Mouse (Mus musculus) cerebellum, postnatal 10 days (tissue): ENCODE results near the gene Ctbp1.
A peak's percentile ranks its signal among the peaks of the same experiment; 100 is the strongest.

Source experiments
- DNase-seq, 2 experiments: peaks; one replicate each; pipeline ENCODE4 v3.0.0; 2021; ENCODE audit warnings: mixed read lengths in 2 of 2

Ctbp1 gene

DNA sequence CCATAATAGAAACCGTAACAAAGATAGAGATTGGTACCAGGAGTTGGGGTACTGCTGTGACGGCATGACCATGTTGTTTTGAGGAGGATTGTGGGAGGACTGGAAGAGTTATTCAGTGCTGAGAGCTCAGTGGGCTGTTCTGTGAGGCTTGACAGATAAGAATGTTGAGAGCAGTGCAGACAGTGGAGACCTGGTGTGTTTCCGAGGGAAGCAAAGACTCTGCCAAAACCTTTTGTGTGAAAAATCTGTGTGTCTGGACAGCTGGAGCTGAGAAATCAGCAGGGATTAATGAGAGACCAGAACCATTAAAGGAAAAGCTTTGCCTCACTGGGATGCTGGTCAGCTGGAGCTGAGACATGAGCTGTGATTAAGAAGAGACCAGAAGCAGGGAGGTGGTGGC lies 34.9 kb downstream of the Ctbp1 start:
- DNase-seq, result no peak

DNA sequence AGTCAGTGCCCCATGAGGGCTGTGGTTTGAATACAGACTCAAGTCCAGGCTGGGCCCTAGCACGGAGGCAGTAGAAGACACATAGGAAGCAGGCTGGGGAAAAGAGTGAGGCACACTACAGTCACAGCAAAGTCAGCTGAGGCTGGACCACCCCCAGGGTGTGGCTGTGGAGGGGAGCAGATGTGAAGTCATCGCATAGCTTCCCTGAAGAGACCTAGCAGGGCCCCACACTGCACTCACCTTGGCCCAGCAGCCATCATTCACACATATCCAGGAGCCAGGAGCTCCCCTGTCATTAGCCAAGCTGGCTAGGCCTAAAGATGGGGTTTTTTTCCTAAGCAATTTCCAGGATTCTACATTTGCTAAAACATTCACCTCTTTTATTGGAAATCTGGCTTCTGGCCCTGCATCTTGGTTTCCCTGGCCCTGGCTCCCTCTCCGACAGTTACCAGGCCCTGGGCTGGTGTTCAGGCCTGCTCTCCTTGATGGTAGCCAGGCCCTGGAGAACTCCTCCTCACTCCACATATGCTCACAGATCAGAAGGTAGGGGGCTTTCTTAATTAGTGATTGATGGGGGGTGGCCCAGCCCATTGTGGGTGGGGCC lies 35.6 kb downstream of the Ctbp1 start:
- peak; percentile 32 to 51 for DNase-seq

DNA sequence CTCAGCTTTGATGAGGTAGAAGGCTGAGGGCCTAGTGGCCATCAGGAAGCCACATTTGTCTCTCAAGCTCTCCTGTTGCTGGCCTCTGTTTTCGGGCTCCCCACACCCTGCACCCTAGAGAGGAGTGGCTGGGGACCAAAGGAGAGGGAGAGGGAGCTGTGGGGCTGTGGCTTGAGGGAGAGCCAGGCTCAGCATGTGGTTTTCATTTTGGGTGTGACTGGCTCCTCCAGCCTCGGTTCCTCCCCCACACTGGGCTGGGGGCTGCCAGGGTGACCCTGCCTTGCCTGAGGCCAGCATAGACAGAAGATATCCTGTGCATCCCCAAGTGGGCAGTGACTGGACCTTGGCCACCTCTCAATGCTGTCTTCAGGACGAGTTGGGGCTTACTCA lies 36.5 kb downstream of the Ctbp1 start:
- DNase-seq, result no peak

GRCm38 (mm10) chr5:33237600-33238255 lies 37.1 kb downstream of the Ctbp1 start:
- DNase-seq, result peak; percentile 62 to 68

GRCm38 (mm10) chr5:33234391-33235031 lies 40.3 kb downstream of the Ctbp1 start:
- no peak for DNase-seq

DNA sequence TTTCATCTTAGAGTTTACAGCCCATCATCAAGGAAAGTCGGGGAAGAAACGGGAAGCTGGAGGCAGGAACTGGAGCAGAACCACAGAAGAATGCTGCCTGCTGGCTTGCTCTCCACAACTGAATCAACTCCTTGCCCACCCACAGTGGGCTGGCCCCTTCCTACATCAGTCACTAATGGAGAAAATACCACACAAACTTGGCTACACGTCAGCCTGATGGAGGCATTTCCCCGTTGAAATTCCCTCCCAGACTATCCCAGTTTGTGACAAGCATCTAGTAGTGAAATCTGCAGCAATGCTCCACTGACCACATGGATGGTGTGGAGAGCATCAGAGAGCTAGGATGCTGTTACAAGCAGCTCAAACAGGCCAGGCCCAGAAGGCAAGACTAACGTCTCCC lies 42.0 kb downstream of the Ctbp1 start:
- no peak for DNase-seq

DNA sequence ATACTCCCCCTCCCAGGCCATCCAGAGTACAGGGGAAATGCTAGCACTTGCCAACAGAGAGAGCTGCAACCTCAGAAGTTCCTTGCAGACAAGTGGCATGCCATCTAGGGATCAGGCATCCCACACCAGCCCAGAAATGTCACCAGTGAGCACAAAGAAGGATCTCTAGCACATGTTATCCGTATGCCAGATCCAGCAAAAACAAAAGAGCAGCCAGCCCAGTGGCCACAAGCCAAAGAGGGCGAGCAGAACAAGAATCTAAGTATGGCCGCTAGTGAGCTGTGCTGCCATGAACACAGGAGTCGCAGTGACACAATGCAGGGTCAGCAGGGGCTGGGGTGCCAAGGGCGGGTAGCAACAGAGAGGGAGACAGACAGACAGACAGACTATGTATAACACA lies 44.5 kb downstream of the Ctbp1 start:
- peak; percentile 59 to 69 for DNase-seq

DNA sequence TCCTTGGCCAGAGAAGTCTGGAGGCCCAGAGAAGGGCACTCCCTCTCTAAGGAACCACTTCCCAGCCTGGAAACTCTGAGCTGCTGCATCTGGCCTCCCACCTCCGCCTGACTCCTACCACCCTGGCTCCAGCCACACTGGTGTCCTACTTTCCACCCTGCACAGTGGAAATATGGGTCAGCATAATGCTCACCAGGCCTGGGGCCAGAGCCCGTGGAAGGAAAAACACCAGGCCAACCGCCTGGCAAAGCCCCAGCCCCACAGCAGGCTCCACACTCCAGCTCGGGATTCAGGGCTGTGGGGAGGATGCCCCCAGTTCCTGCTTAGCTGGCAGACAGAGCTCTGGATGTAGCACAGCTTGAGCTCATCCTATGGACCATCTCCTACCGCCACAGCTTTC lies 46.4 kb downstream of the Ctbp1 start:
- peak; percentile 70 to 80 for DNase-seq

- no peak for DNase-seq
These were observed 49.1 kb downstream of the Ctbp1 start for GRCm38 (mm10) chr5:33225673-33226072.

DNA sequence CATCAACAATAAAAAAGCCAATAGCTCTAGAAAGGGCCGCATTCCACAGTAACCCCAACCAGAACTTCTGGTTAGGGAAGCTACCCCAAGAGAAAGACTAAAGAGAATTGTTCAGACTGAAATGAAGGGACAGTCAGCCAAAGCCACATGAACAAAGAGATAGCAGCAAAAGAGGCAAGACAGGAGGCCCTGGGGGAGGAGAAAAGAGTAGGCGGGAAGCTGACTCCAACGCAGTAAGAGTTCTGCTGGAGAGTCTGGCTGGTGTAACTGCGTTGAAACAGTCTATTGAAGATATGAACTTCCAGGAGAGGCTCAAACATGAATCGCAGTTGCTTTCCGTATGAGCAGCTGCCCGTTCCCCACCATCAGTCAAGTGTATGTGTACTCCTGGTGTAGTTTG lies 50.3 kb downstream of the Ctbp1 start:
- no peak for DNase-seq

- no peak for DNase-seq
These were observed 51.7 kb downstream of the Ctbp1 start for GRCm38 (mm10) chr5:33222841-33223744.

- DNase-seq, result no peak
These were observed 52.4 kb downstream of the Ctbp1 start for GRCm38 (mm10) chr5:33222389-33222788.

DNA sequence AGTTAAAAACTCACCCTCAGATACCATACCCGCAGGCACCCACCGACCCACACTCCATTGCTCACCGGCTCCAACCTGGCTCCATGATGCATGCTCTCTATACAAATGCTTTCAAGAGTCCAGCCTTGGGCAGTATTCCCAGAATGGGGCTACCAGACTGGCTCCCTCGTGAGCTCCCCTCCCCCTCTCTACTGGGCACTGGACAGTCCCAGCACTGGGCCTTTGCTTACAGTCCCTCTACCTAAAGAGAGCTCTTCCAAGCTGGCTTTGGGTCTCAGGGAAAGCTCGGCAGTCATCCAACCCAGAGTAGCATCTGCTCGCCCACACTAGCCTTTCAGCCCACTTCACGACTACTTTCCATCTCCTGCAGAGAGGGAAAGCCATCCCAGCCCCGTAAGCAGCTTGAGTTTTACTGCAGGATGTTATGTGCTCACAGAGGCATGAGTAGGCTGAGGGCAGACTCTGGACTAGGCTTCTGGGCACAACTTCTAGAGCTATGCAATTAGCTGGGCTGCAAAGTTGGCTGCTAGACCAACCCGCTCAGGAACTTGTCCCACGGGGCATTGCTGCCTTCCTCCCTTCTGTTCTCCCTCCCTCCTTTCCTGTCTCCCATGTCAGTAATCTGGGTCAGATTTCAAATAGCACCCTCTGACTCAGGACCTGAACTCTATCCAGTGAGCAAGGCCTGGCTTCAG lies 54.3 kb downstream of the Ctbp1 start:
- peak; percentile 80 to 86 for DNase-seq

GRCm38 (mm10) chr5:33219831-33220230 lies 55.0 kb downstream of the Ctbp1 start:
- DNase-seq, result no peak

DNA sequence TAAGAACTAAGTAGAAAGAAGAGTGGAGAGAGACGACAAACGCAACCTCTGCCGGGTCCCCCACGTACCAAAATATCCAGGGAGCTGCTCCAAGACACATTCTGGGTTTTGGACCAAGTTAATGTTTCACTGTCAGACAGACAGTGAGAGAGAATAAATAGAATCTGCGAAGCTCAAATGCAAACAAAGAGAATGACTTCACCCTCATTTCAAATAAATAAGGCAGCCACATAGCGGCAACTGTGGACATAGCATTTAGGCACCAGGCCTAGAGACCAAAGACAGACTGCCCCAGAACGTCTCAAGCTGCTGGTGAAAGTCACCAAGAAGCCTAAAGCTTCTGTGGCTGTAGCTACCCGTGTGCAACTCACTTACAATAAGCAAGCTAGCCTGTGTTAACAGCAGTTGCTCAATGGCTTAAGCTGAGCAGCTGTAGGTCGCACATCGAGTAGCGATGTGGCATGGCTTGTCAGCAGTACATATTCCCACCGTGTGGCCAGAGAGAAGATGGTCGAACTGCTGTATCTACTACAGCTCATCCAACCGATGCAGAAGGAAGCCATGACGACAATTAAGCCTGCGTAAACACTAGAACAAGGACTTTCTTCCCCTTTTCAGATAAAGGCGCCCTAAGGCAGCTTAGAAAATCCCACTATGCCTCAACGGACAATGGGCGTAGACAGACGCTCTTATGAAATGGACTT lies 55.9 kb downstream of the Ctbp1 start:
- DNase-seq, result no peak

- DNase-seq, result no peak
These were observed 56.7 kb downstream of the Ctbp1 start, which contains the start of gene Spon2 for GRCm38 (mm10) chr5:33218081-33218480. Gene Spon2, minus strand, starts transcription at chr5:33218455.

GRCm38 (mm10) chr5:33217663-33218062 lies 57.1 kb downstream of the Ctbp1 start:
- DNase-seq, result no peak

DNA sequence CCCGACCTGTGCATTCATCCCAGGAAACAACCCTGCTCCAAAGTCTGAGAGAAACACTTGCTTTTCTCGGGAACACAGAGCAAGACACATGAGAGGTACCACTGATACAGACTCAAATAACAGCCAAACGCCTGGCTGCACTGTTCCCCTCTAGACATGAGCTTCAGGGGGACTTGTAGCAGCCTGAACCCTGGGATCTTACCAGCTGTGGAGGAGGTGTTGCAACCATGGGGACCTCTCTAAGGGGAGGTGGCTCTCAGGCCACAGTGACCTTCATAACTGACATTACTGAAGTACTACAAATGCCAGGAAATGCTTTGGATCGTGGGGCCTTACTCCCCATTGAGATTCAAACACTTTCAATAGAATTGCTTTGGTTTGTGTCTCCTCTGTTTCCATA lies 60.1 kb downstream of the Ctbp1 start:
- no peak for DNase-seq

DNA sequence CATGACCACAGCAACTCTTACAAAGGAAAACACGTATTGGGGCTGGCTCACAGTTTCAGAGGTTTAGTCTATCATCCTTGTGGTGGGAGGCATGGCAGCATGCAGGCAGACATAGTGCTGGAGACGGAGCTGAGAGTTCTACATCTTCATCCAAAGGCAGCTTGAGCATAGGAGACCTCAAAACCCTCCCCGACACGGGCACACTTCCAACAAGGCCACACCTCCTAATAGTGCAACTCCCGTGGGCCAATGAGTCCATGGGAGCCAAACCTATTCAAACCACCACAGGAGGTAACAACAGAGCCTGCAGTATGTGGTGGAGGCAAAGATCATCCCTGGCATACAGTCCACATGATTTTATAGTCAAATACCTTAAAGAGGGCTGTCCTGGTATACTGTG lies 63.5 kb downstream of the Ctbp1 start:
- no peak for DNase-seq

- no peak for DNase-seq
These were observed 64.3 kb downstream of the Ctbp1 start for GRCm38 (mm10) chr5:33210515-33210914.

DNA sequence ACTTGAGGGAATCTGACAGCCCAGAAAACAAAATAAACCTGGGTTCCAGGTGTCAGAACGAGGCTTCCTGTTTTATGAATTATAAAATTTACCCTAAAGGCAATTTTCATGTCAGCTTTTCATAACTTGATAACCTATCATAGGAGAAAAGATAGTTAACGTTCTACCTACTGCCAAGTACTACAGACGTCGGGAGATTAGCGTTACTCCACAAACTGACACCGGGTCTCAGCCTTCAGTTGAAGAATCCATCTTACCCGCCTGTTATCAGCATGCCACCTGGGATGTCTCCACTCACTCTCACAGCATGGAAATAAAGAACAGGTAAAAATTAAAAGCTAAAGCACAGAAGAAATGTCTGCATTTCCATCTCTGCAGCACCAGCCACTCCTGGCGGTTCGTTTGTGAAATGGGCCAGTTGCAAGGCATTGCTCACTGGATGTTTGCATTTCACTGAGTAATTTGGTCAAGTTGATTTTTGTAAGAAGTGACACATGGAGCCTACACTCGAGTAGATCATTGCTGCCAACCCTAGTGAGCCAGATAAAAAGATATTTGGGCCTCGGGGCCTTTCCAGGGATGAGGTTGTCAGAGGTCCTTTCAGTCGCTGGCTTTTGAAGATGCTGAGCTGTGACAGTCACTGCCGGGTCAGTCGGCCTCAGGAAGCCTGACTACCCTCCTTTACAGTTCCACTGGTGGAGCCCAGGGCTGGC lies 66.1 kb downstream of the Ctbp1 start:
- DNase-seq, result no peak
